Mouse (Mus musculus) heart, adult 18-20 months (tissue): ENCODE data around the gene Paqr5. TPM values are rescaled to one million over a fixed set of nuclear protein-coding genes. Genes with fewer than 3 reads are reported as not detected.

ENCODE experiments used
- DNase-seq, 2 experiments: peaks; one replicate each; pipeline ENCODE4 v3.0.0; 2021 to 2022; ENCODE audit warnings: mixed read lengths in 1 of 2
- total RNA-seq, 2 experiments: library from RNA; stranded (reverse); gene quantifications; 2 replicates each; pipeline ENCODE4 v1.2.3; 2021

Gene Paqr5
- total RNA-seq, 2 experiments from 2014 or later, result 0.18 TPM; not detected in 1

GRCm38 (mm10) chr9:61960753-61961152, 65.9 kb downstream of the Paqr5 start:
- peak; percentile 42 to 71 for DNase-seq

GRCm38 (mm10) chr9:61959921-61960569, 66.6 kb downstream of the Paqr5 start:
- DNase-seq, result no peak

GRCm38 (mm10) chr9:61954707-61955106, 71.9 kb downstream of the Paqr5 start:
- DNase-seq, result no peak

GRCm38 (mm10) chr9:61952241-61952640, 74.4 kb downstream of the Paqr5 start:
- no peak for DNase-seq

- peak; percentile 81 to 82 for DNase-seq
Measured at GRCm38 (mm10) chr9:61947402-61948346, 79.0 kb downstream of the Paqr5 start.

GRCm38 (mm10) chr9:61946623-61947401, 79.8 kb downstream of the Paqr5 start, which contains the start of gene Kif23:
Gene Kif23, minus strand, starts transcription at chr9:61946774.
- DNase-seq, result peak; percentile 97

GRCm38 (mm10) chr9:61945973-61946611, 80.6 kb downstream of the Paqr5 start:
- DNase-seq, result peak; percentile 24 to 25

GRCm38 (mm10) chr9:61941054-61941453, 85.6 kb downstream of the Paqr5 start:
- DNase-seq, result no peak

GRCm38 (mm10) chr9:61933333-61933732, 93.3 kb downstream of the Paqr5 start:
- no peak for DNase-seq

GRCm38 (mm10) chr9:61932009-61932408, 94.6 kb downstream of the Paqr5 start:
- no peak for DNase-seq

- DNase-seq, result no peak
Measured at GRCm38 (mm10) chr9:61925086-61925660, 101.5 kb downstream of the Paqr5 start.

- DNase-seq, result no peak
Measured at GRCm38 (mm10) chr9:61920331-61920730, 106.3 kb downstream of the Paqr5 start.

GRCm38 (mm10) chr9:61919464-61919863, 107.2 kb downstream of the Paqr5 start:
- no peak for DNase-seq

- DNase-seq, result no peak
Measured at GRCm38 (mm10) chr9:61917436-61917835, 109.2 kb downstream of the Paqr5 start.

- DNase-seq, result no peak
Measured at GRCm38 (mm10) chr9:61916986-61917385, 109.7 kb downstream of the Paqr5 start.

- no peak for DNase-seq
Measured at GRCm38 (mm10) chr9:61915393-61916005, 111.2 kb downstream of the Paqr5 start.

GRCm38 (mm10) chr9:61914917-61915300, 111.7 kb downstream of the Paqr5 start:
- DNase-seq, result no peak

GRCm38 (mm10) chr9:61914203-61914916, 112.3 kb downstream of the Paqr5 start, which contains the start of gene Rplp1:
Gene Rplp1, minus strand, starts transcription at chr9:61914542.
- peak; percentile 98 for DNase-seq

- no peak for DNase-seq
Measured at GRCm38 (mm10) chr9:61911300-61912128, 115.1 kb downstream of the Paqr5 start.
